Mouse (Mus musculus) heart, adult 2 months (tissue): ENCODE measurements around the gene Rhbg. TPM values are rescaled to one million over a fixed set of nuclear protein-coding genes. Genes with fewer than 3 reads are reported as not detected.

Experiments used
- DNase-seq, 2 experiments: peaks; one replicate each; pipeline ENCODE4 v3.0.0; 2021
- H3K27ac ChIP-seq: fragments of 200-600 bp; 2 replicates; pipeline ENCODE4 v1.8.1; 2022
- H3K27me3 ChIP-seq: fragments of 200-500 bp; 2 replicates; pipeline ENCODE4 v1.6.1; 2012; ENCODE audit warnings: mild to moderate bottlenecking, low read length, inconsistent platforms, mixed read lengths; ENCODE audit not compliant: control insufficient read depth, insufficient read depth
- H3K36me3 ChIP-seq: fragments of 200-500 bp; 2 replicates; pipeline ENCODE4 v1.6.1; 2012; ENCODE audit warnings: low read length, inconsistent platforms; ENCODE audit not compliant: control insufficient read depth, insufficient read depth
- H3K4me1 ChIP-seq: fragments of 200-500 bp; 2 replicates; pipeline ENCODE4 v1.6.1; 2011; ENCODE audit warnings: low read length; ENCODE audit not compliant: control insufficient read depth, insufficient read depth
- H3K4me3 ChIP-seq: fragments of 200-600 bp; 2 replicates; pipeline ENCODE4 v1.8.1; 2022
- H3K79me2 ChIP-seq: fragments of 200-500 bp; replicated peaks from 2 replicates; pipeline ENCODE4 v1.6.1; 2012; ENCODE audit warnings: mild to moderate bottlenecking, inconsistent platforms, low read length, moderate library complexity, mixed read lengths; ENCODE audit not compliant: control insufficient read depth, insufficient read depth
- H3K9ac ChIP-seq: fragments of 200-500 bp; 2 replicates; pipeline ENCODE4 v1.6.1; 2012; ENCODE audit warnings: low read depth, mild to moderate bottlenecking, control low read depth, inconsistent platforms, low read length, mixed read lengths
- CTCF ChIP-seq: fragments of 200-600 bp; IDR thresholded peaks from 2 replicates; pipeline ENCODE4 v1.8.1; 2022; ENCODE audit warnings: antibody characterized with exemption, mild to moderate bottlenecking, moderate library complexity
- EP300 ChIP-seq: fragments of 200-500 bp; IDR thresholded peaks from 2 replicates; pipeline ENCODE4 v1.6.1; 2011; ENCODE audit warnings: low read depth, low read length, control low read depth; ENCODE audit not compliant: insufficient read depth
- POLR2A ChIP-seq: fragments of 200-500 bp; IDR thresholded peaks from 2 replicates; pipeline ENCODE4 v1.6.1; 2011; ENCODE audit warnings: mild to moderate bottlenecking, low read depth, low read length, control low read depth; ENCODE audit not compliant: insufficient read depth
- WGBS: fragments of 180-500 bp; shearing (Covaris S2); methylation state at CpG from one replicate; pipeline ENCODE4 v1.1.7; 2018; 5-methylcytosine and 5-hydroxymethylcytosine counted together
- intact Hi-C: fragments of 180-260 bp; cut with DNase I; formaldehyde crosslinking; loops from one replicate; pipeline ENCODE4 v1.15.1; 2025
- polyA plus RNA-seq: library from polyadenylated mRNA; depleted of rRNA; stranded (reverse); fragments of >200 nt; gene quantifications from 2 replicates; pipeline ENCODE4 v1.2.3, GENCODE M21; 2012
- total RNA-seq, 2 experiments: library from RNA; stranded (reverse); gene quantifications; 2 replicates each; pipeline ENCODE4 v1.2.3; 2021

Gene Rhbg
- total and polyA plus RNA-seq, 3 experiments, result 0.20 TPM; not detected in 2

DNA sequence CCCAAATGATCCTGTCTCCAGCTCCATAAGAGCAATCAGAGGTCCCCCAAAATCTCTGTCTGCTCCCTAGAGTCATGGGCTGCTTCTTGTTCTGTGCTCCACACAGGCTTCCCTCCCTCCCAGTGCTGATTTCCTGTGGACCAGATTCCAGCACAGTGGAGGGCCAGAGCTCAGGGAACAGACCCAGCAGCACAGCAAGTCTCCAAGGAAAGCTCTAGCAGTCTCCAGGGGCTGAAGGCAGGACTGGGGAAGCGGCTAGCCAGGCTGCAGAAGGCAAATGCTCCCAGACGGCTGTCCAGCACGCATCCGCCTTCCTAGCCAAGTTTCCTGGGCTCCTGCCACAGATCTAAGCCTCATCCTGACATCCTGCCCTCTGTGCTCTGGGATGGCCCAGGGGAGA is 25.6 kb downstream of the Rhbg start:
- WGBS, result 27% methylated on average over 4 of the region's 4 CpGs
- no peaks in the 10 kb centered on the region for H3K79me2 ChIP-seq
- intact Hi-C loops, result no loop called here

DNA sequence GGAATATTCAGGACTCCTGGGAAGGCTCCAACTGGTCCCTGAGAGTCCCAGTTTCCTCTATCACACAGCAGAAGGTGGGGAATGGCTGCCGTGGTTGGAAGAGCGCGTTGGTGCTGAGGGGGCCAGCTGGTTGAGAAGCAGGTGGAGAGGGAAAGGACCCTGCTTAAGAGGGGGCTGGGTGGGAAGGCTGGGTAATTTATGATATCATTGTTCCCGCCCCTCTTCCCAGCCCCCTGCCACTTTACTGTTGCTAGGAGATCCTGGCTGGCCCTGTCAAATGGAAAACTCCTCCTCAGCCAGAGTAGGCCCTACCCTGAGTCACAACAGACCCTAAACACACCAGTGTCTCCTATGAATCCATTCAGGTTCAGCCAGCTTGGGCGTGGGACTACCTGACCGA is 26.5 kb downstream of the Rhbg start:
- no peak for DNase-seq
- H3K36me3 ChIP-seq, result no peaks in the 10 kb centered on the region
- TF ChIP-seq POLR2A (no peak), CTCF (no peak)
- 70% methylated on average over 6 of the region's 6 CpGs for WGBS
- H3K79me2 ChIP-seq, result no peaks in the 10 kb centered on the region
- no peaks in the 10 kb centered on the region for H3K27me3 ChIP-seq
- no peaks in the 10 kb centered on the region for H3K4me1 ChIP-seq
- intact Hi-C loops, result no loop called here
- no peak overlapping the region for H3K4me3 ChIP-seq
- H3K27ac ChIP-seq, result no peak overlapping the region
- no peak overlapping the region for H3K9ac ChIP-seq

More for the DNA sequence above, 25.6 kb downstream of the Rhbg start:
- DNase-seq, result peak in 1 of 2 experiments; percentile 41
- TF ChIP-seq POLR2A (no peak), EP300 (no peak), CTCF (no peak)
- H3K4me1 ChIP-seq, result no peaks in the 10 kb centered on the region
- H3K4me3 ChIP-seq, result no peak overlapping the region
- H3K36me3 ChIP-seq, result no peaks in the 10 kb centered on the region
- H3K27me3 ChIP-seq, result no peaks in the 10 kb centered on the region
- no peak overlapping the region for H3K27ac ChIP-seq
- H3K9ac ChIP-seq, result no peak overlapping the region

DNA sequence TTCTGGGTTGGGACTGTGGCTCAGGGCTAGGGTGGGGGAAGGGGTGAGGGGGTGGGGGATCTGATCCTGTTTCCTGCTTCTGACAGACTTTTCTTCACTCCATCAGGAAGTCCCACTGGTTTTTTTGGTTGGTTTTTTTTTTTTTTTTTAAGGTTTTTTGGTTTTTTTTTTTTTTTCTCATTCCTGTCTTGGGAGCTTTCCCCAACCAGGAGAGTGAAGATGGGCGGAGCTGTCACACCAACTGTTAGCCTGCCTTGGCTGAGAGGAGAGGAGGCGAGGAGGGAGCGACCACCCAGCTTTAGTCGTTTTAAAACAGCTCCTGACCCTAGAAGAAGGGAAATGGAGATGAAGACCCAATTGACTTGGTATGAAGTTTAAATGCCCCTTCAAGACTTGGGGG is 27.2 kb downstream of the Rhbg start:
- H3K79me2 ChIP-seq, result no peaks in the 10 kb centered on the region
- H3K9ac ChIP-seq, result no peak overlapping the region
- intact Hi-C loops, result no loop called here
- no peak for TF ChIP-seq CTCF
- no peak for TF ChIP-seq EP300
- TF ChIP-seq POLR2A, result no peak
- H3K4me1 ChIP-seq, result no peaks in the 10 kb centered on the region
- H3K27ac ChIP-seq, result no peak overlapping the region
- 46% methylated on average over 4 of the region's 4 CpGs for WGBS
- no peak for DNase-seq
- H3K27me3 ChIP-seq, result no peaks in the 10 kb centered on the region
- H3K4me3 ChIP-seq, result no peak overlapping the region
- no peaks in the 10 kb centered on the region for H3K36me3 ChIP-seq

DNA sequence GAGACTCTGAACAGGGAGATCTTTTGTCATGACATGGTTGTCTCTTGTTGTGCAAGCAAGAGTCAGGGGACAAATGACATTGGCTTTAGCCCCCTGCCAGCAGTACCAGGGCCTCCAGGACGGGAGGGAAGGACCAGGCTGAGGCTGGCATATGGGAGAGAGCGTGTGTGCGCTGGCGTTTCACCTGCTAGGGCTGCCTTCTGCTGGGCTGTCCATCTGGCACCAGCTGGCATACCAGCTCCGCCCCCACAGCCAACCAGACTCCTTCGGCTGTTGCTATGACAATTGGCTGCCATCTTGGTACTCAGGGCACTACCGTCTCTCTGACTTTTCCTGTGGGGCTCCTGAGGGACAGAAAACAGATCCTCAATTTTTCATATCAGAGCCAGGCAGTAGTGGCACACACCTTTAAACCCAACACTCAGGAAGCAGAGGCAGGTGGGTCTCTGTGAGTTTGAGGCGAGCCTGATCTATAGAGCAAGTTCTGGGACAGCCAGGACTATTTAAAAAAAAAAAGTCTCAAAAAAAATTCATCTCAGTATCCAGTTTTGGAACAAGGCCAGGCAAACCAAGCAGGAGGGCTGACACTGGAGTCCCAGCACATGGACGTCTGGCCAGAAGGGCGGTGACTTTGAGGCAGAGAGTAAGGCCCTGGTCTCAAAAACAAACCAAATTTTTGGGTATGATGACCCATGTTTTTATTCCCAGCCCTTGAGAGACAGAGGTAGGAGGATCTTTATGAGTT is 28.2 kb downstream of the Rhbg start:
- H3K4me3 ChIP-seq, result no peak overlapping the region
- intact Hi-C loops, result no loop called here
- DNase-seq, result no peak
- no peaks in the 10 kb centered on the region for H3K4me1 ChIP-seq
- no peaks in the 10 kb centered on the region for H3K27me3 ChIP-seq
- H3K27ac ChIP-seq, result no peak overlapping the region
- 84% methylated on average over 10 of the region's 10 CpGs for WGBS
- no peaks in the 10 kb centered on the region for H3K79me2 ChIP-seq
- no peaks in the 10 kb centered on the region for H3K36me3 ChIP-seq
- H3K9ac ChIP-seq, result no peak overlapping the region
- TF ChIP-seq POLR2A (no peak), CTCF (no peak), EP300 (no peak)

DNA sequence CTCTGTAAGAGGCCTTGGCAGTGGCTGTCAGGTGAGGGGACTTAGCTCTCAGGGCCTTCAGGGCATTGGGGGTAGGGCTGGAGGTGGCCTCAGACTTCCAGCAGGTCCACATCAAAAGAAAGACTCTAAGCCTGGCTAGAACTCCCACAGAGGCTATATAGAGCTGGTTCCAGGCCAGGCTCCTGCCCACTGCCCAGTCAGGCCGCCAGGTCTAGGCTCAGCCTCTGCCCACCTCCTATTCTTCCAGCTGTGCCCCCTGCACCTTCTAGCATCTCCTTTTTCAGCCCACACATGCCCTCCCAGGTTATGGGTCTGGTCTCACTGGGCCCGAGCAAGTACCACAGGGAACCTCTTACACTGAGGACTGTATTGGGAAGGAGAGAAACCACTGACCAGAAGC is 29.6 kb downstream of the Rhbg start:
- WGBS, result 67% methylated on average over 2 of the region's 2 CpGs

DNA sequence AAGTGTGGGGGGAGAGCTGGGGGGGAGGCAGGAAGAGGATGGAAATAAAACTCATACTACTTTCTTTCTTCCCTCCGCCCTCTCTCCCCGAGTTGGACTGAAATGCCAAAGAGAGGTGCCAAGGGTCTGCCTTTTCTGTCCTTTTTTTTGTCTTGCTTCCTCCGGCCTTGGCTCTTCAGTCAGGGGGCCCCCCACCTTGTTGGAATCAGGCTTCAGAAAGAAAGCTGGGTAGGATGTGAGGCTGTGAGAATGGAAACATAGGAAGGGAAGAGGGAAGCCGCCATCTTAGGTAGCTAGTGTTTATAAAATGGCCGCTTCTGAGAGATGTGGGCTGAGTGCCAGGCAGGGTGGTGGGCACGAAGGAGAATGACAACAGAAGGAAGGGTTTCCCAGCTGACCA is 32.1 kb downstream of the Rhbg start:
- Histone ChIP-seq H3K27me3 (peaks cover 4% of the 10 kb centered on the region; the same call in 1 of the 2 replicates), H3K4me3 (no peak overlapping the region), H3K79me2 (no peaks in the 10 kb centered on the region), H3K9ac (no peak overlapping the region), H3K27ac (no peak overlapping the region), H3K4me1 (no peaks in the 10 kb centered on the region), H3K36me3 (no peaks in the 10 kb centered on the region)
- 76% methylated on average over 6 of the region's 6 CpGs for WGBS
- intact Hi-C loops, result no loop called here
- DNase-seq, result no peak
- TF ChIP-seq EP300 (no peak), POLR2A (no peak), CTCF (no peak)

More for the DNA sequence above, 29.6 kb downstream of the Rhbg start:
- Histone ChIP-seq H3K9ac (no peak overlapping the region), H3K27me3 (peaks cover 1% of the 10 kb centered on the region; the same call in 1 of the 2 replicates), H3K4me1 (no peaks in the 10 kb centered on the region), H3K4me3 (no peak overlapping the region), H3K27ac (no peak overlapping the region), H3K79me2 (no peaks in the 10 kb centered on the region), H3K36me3 (no peaks in the 10 kb centered on the region)
- intact Hi-C loops, result no loop called here
- DNase-seq, result no peak
- TF ChIP-seq POLR2A (no peak), CTCF (no peak), EP300 (no peak)
